Mouse (Mus musculus): ENCODE data around the gene Bcl2. TPM values are rescaled to one million over a fixed set of nuclear protein-coding genes. Genes with fewer than 3 reads are reported as not detected.

The Bcl2 gene
- polyA plus RNA-seq, 1 experiment = 1.2 TPM

DNA sequence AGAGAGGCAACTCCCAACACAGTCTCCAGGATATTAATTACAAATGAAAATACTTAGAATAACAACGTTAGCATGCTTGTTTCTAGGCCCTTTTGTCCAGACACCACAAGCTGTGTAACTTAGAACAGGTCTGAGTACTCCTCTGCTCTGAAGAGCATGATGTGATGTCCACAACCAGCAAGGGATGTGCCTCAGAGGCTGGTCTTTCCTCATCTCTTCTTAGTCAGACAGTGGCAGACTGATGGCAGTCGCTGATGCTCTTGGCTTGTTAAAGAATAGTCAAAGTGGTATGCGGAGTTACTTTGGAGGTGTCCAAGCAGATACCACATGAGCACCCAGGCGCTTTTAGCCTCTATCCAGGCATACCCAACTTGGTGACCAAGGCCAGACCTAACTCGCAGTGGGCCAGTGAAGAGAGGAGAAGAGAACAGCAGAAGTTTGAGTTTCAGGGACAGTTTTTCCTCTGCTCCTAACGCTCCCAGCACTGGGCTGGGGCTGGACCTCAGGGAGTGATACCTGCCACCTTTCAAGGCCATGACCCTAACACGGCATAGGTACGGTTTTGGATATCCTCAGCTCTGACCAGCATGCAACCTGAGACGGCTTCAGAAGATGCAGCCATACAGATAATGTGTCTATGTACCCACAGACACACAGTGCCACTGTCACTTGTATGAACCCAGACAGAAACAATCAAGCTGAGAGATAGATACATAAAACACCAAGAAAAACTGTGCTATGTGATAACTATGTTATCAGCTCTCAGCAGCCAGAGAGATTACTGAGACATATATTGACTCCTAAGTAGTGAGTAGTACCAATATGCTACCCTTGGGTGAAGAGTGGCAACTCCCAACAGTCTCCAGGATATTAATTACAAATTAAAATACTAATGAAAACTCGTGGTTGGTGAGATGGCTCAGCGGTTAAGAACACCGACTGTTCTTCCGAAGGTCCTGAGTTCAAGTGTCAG is 1.3 kb upstream of the Bcl2 start:
- 92% methylated on average over 13 of the region's 13 CpGs for whole genome bisulfite sequencing
- no peak for DNase-seq (ENCODE audit: low read depth, low spot score)

DNA sequence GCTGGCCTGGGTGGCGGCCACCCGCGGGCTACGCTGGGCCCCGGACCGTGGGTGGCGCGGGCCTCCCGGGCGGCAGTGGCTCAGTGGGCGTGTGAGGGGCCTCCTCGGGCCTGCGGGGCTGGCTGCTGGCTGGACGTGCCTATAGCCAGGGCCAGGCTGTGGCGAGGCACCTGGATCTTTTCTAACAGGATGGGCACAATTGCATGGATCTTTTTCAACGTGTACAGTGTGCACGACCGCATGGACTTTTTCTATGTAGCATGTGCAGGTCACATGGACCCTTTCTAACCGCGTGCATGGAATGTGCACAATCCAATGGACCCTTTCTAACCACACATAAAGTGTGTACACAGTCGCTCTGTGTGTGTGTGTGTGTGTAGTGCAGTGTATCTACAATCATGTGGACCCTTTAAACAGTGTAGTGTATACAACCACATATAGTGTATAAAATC is 482 bp upstream of the Bcl2 start:
- WGBS = 3% methylated on average over 21 of the region's 21 CpGs

DNA sequence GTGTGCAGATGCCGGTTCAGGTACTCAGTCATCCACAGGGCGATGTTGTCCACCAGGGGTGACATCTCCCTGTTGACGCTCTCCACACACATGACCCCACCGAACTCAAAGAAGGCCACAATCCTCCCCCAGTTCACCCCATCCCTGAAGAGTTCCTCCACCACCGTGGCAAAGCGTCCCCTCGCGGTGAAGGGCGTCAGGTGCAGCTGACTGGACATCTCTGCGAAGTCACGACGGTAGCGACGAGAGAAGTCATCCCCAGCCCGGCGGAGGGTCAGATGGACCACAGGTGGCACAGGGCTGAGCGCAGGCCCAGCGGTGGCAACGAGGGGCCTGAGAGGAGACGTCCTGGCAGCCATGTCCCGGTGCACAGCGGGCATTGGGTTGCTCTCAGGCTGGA is 1.7 kb downstream of the Bcl2 start:
- WGBS = 4% methylated on average over 22 of the region's 22 CpGs
- no peak for DNase-seq (ENCODE audit: low read depth, low spot score)

More for the DNA sequence above, 482 bp upstream of the Bcl2 start:
- no peak for DNase-seq (ENCODE audit: low read depth, low spot score)

DNA sequence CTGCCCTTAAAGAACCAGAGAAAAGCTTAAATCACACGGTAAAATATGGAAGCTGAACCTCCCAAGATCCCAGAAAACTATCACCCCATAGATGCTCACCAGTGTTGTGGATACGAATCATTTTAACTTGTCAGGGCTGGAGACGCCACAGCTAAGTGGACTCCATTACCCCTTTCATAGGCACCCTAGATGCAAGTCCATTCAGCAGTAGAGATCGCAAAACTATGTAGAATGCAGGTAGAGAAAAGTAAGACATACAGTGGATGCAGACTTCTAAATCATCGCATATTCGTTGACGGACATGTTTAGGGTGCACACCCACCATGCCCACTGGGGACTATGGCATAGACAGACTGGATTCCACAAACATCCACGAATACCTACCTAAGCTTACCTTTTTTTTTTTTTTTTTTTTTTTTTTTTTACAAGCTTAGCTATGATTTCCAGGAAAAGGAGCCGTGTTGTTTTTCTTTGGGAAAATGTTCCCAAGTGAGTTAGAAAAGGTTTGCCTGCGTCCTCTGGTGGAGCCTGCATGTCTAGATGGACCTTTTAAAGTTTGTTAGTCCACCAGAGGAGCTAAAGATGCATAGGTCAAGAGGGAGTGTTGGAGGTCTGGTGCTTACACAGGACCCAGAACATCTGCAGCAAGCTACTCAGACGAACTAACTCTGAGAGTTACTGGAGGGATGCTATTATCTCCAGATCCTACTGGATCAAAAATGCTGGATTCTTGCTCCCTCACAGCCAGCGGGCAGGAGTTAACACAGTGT is 2.5 kb downstream of the Bcl2 start:
- 26% methylated on average over 12 of the region's 12 CpGs for WGBS
- no peak for DNase-seq (ENCODE audit: low read depth, low spot score)

DNA sequence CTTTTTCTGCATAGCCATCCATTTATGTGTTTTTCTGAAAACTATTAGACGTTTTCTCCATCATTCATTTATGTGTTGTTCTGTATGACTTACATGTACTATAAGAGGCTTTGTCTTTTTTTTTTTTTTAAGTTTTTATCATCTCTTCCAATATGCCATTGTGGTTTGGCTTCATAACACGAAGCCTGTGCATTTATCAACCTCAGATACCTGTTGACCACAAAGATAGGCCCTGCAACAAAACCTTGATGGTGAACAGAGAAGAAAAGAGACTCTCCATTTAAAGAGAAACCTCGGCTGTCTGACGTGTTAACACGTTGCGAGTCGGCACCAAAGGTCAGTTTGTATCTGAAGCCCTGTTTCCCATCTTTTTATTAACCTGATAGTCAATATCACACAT is 3.9 kb downstream of the Bcl2 start:
- WGBS = 60% methylated on average over 7 of the region's 7 CpGs
- no peak for DNase-seq (ENCODE audit: low read depth, low spot score)

DNA sequence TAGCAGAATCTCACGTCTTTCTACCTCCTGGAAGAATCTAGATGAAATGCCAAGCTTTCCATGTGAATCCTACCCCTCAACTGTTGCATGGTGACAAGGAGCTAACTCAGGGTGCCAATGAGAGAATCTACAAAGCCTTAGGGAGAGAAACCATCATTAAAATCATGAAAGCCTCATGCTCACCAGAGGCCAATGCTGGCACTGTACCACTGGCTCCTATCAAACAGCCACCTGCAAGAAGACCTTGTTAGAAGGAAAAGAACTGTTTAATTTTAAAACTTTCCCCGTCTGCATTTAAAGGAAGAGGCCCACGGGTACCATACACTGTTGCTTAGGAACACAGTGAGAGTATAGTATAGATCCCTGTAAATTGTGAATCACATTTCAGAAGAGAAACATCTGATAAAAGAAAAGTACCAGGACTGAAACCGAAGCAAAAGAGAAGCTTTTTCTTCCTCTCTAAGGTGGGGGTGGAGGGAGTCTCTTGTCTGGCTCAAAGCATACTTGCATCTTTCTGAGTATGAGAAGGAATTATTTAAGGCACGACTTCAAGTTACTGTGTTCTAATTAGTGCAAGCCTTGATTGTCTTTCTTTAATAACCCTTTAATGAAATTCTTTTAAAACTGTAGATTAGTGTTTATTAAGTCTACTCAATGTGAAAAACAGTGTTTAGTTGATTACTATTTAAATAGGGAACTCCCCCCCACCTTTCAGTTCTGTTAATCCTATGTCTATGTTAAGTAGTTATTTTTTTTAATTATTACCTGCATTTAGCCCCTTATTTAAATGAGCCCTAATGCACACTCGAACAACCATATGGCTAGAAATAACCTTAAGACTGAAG is 6.8 kb downstream of the Bcl2 start:
- 82% methylated on average over 6 of the region's 6 CpGs for WGBS

DNA sequence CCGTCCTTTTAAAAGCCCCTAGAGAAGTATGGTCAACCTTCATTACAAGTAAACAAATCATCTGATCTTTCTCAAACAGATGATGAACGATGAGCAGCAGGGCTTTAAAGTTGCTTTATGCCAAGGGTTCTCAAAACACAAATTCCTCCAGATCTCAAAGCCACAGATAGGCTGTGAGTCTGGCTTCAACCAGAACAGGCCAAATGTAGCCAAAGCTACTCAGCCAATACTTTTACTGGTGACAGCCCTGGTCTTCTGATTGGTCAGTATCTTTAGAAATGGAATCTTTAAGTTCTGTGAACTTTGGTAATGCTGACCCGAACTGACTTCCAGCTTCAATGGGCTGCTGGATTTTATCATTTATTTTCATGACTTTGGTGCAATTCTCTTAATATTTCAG is 10.9 kb downstream of the Bcl2 start:
- no peak for DNase-seq (ENCODE audit: low read depth, low spot score)
- 60% methylated on average over 3 of the region's 3 CpGs for WGBS

More for the DNA sequence above, 6.8 kb downstream of the Bcl2 start:
- DNase-seq (ENCODE audit: low read depth, low spot score) = no peak

DNA sequence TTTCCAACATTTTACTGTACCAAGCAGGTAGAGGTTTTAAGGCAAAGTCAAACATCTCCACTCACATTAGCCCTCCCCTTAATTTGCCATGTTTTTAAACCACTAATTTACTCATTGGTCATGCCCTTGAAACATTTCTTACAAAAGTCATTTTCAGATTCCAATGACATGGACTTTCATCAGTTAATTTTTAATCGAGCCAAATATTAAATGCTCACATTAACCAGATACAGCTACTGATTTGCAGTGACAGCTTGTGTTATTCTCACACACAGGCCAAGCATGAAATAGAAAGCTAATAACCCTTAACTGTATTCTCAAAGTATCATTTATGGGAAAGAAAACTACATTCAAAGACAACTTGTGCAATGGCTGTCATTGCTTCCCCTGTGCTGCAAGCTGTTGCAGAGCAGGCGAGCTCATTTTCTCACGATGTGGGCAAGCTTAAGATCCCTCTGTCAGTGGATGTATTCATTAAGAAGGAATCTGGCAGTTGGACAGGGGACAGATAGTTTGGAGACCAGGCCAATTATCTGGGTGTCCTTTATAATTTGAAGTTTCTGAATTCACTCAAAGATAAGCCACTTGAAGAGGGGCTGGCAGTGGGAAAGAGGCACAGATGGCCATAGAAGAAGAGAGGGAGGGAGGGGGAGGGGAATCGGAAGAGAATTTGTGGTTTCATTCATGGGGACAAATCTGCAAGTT is 11.5 kb downstream of the Bcl2 start:
- WGBS = 79% methylated on average over 4 of the region's 4 CpGs
- no peak for DNase-seq (ENCODE audit: low read depth, low spot score)

DNA sequence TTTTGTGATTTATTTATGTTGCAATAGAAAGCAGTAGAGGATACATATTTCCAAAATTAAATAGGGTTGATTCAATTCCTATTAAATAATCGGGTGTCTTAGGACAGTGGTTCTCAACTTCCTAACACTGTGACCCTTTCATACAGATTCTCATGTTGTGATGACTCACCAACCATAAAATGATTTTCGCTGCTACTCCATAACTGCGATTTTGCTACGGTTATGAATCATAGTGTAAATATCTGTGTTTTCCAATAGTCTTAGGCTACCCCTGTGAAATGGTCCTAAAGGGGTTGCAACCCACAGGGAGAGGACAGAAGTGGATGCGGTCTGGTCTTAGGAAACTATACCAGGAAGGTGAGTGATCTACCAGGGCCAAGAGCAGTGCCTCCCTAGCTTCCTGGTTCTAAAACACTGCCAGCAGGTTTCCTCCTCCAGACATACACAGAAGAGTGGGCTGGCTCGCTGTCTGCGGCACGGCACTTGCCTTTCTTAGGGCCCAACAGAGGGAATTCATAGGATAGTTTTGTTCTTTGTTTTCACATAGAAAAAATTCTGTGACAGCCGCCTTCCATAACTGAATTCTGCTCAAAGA is 13.5 kb downstream of the Bcl2 start:
- 28% methylated on average over 9 of the region's 9 CpGs for WGBS
- no peak for DNase-seq (ENCODE audit: low read depth, low spot score)

DNA sequence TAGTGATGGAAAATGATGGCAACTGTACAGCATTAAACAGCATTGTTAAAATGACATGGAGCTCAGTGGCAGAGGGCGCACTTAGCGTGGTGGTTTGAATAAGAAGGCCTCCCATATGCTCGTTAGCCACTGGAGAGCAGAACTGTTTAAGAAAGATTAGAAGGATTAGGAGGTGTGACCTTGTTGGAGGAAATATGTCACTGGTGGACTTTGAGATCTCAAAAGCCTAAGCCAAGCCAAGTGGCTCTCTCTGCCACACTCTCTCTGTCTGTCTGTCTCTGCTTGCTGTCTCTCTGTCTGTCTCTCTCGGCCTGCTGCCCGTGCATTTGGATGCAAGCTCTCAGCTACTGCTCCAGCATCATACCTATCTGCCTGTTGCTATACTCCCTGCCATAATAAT is 17.6 kb downstream of the Bcl2 start:
- 92% methylated on average over 5 of the region's 5 CpGs for WGBS
- DNase-seq (ENCODE audit: low read depth, low spot score) = no peak

DNA sequence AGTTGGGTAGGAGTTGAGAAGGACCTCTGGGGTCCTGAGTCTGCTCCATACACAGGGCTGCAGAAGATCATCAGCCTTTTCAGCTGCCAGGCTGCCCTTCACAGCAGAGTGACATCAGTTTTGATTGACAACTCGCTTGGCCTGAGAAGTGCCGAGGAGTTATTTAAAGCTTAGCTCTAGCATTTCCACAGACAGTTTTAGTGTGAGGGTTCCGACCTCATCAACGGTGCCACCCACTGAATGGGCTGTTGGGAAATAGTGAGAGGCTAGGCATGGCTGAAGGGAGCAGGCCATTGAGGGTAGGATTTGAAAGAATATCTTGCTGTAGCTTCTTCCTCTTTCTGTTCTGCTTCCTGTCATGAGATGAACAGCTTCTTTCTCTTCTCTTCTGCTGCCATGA is 18.4 kb downstream of the Bcl2 start:
- DNase-seq (ENCODE audit: low read depth, low spot score) = no peak
- WGBS = 85% methylated on average over 4 of the region's 4 CpGs

DNA sequence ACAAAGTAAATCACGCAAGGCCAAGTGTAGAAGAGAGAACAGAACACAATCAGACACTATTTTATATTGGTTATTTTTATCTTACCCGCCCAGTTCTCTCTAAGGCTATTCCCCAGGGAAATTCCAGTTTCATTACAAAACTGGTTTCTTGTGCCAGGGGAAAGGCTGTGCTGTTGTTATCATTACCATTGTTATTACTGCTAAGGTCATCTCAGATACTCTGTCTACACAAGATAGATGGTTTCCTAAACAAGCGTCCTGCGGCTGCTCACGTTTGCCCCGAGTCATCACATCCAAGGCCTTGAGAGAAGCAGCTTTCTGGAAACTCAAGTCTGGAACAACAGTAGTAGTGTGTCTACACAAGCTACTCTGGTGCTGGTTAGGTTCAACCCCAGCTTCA is 19.8 kb downstream of the Bcl2 start:
- 77% methylated on average over 6 of the region's 6 CpGs for WGBS

DNA sequence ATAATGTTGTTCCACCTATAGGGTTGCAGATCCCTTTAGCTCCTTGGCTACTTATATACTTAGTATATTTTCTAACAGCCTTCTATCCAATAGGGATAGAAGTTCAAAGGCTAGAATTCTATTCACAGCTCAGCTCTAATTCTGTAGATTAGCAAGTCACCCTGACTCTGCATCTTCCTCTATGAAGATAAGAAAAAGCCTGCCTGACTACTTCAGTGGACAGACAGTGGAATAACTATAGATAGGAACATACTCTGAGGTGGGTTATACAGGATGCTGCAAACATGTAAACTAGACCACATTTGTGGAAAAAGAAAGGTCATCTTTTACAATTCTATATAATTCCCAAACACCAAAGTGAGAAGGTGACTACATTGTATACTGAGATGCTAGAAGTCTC is 21.5 kb downstream of the Bcl2 start:
- DNase-seq (ENCODE audit: low read depth, low spot score) = no peak

More for the DNA sequence above, 19.8 kb downstream of the Bcl2 start:
- no peak for DNase-seq (ENCODE audit: low read depth, low spot score)

DNA sequence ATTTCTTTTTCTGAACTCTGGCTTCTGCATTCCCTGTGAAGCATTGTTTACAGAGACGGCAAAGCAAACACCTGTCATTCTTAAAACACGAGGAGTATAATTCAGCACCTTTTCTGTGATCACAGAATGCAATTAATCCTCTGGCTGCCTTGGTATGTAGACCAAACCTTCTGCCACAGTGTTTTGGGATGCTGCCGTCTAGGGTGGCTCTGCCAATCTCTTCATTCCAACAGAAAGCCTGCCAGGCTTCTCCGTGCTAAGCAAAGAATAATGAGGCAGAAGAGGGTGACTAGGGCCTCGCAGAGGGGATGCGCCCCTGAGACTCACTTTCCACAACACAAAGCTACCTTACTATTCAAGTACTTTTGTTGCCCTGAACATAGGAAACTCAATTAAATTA is 23.2 kb downstream of the Bcl2 start:
- no peak for DNase-seq (ENCODE audit: low read depth, low spot score)
- 76% methylated on average over 6 of the region's 6 CpGs for WGBS

DNA sequence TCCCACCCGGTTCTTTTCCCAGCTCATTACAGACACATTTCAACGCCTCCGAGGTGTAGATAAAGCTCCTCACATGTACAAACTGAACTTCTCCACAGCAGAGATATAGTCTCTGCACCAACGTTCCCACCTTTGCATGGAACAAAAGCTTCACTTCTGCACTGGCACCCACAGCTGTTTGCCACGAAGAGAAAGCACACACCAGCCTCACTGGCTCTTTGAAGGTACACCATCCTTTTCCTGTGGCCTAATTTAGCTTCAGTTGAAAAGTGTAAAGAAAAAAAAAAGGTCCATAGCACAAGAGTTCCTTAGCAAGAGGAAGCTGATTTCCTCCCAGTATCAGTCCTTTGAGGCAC is 25.9 kb downstream of the Bcl2 start:
- WGBS = 80% methylated on average over 5 of the region's 5 CpGs
- DNase-seq (ENCODE audit: low read depth, low spot score) = no peak

DNA sequence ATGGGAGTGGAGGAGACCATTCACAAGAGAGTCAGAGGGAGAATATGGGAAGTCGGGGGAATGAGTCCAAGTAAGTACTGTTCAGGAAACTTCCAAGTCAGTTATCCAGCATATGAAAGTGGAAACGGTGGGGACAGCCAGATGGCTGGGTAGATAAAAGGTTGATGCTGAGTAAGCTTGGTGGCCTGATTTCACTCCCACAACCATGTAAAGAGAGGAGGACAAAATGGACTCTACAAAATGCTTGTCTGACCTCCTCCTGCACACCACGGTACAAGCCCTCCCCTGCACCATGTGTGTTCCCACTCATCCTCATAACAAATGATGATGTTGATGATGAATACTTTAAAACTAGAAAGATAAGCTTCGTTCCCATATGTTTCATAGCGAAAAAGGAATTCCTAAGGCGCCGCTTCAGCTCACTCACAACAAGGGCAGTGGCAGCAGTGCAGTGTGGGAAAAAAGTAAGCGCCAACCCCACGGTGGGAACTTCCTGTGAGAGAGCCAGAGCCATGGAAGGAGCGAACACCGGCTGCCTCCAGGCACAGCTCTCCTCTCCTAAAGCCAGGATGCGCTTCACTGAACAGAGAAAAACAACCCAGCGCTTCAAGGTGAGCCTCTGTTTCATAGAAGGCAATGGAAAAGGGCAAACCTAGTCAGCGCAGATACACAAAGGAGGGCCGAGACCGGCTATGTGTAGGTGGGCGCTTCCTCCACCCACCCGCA is 26.5 kb downstream of the Bcl2 start:
- DNase-seq (ENCODE audit: low read depth, low spot score) = no peak
- 85% methylated on average over 18 of the region's 18 CpGs for WGBS

DNA sequence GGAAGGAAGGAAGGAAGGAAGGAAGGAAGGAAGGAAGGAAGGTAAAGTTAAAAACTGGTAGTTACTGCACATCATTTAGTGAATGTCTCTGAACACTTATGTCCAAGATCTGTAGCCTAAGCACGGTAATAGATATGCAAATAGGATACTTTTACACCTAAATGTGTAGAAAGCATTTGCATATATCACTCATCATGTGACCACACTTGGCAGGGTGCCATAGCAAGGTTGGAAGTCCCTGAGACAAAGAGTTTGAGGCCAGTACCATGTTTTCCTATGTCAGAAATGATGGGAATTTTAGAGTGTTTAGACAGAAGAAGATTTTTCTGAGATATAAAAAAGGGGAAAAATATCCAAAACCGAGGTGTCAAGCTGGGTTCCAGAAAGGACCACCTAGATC is 28.4 kb downstream of the Bcl2 start:
- 82% methylated on average over 2 of the region's 2 CpGs for WGBS
- no peak for DNase-seq (ENCODE audit: low read depth, low spot score)

DNA sequence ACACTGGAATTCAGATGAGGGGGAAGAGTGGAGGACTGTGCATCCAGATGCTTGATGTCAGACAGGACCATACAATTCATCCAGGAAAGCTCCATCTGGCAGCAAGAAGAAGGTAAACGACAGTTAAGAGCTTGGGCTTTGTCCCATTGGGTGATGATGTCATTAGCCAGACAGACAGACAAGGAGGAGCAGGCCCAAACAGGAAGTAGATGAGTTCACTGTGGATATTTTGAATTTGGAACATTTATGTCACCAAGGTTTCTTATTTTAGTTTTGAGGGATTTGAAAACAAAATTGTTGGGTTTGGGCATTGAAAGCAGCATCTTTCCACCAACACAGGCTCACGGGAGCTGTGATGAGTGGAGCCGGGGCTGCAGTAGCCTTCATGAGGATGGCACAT is 29.5 kb downstream of the Bcl2 start:
- 66% methylated on average over 3 of the region's 3 CpGs for WGBS
- DNase-seq (ENCODE audit: low read depth, low spot score) = no peak

Data from large intestine, adult 2 months (tissue).